Mouse (Mus musculus) cortical plate, adult 2 months (tissue): ENCODE results near the gene Chid1. TPM values are rescaled to one million over a fixed set of nuclear protein-coding genes. Genes with fewer than 3 reads are reported as not detected.

Experiments used
- H3K27ac ChIP-seq: fragments of 200-500 bp; 2 replicates; pipeline ENCODE4 v1.5.1; 2012; ENCODE audit warnings: low read length, control low read depth, inconsistent platforms; ENCODE audit not compliant: insufficient read depth
- H3K4me1 ChIP-seq: fragments of 200-500 bp; 2 replicates; pipeline ENCODE4 v1.6.1; 2011; ENCODE audit warnings: low read length; ENCODE audit not compliant: control insufficient read depth, insufficient read depth
- H3K4me3 ChIP-seq: fragments of 200-500 bp; 2 replicates; pipeline ENCODE4 v1.5.1; 2011; ENCODE audit warnings: mild to moderate bottlenecking, low read length, control low read depth; ENCODE audit not compliant: insufficient read depth
- CTCF ChIP-seq: fragments of 200-500 bp; IDR thresholded peaks from 2 replicates; pipeline ENCODE4 v1.5.1; 2011; ENCODE audit warnings: mild to moderate bottlenecking, control low read depth, low read length; ENCODE audit not compliant: insufficient read depth; ENCODE audit errors: extremely low read depth
- POLR2A ChIP-seq: fragments of 200-500 bp; IDR thresholded peaks from 2 replicates; pipeline ENCODE4 v1.6.1; 2011; ENCODE audit warnings: mild to moderate bottlenecking, low read length, control low read depth; ENCODE audit not compliant: insufficient read depth; ENCODE audit errors: extremely low read depth
- polyA plus RNA-seq: library from polyadenylated mRNA; depleted of rRNA; stranded (reverse); fragments of >200 nt; gene quantifications from 2 replicates; pipeline ENCODE4 v1.2.3, GENCODE M21; 2012

Chid1 gene
- polyA plus RNA-seq, 1 experiment: 43.0 TPM

DNA sequence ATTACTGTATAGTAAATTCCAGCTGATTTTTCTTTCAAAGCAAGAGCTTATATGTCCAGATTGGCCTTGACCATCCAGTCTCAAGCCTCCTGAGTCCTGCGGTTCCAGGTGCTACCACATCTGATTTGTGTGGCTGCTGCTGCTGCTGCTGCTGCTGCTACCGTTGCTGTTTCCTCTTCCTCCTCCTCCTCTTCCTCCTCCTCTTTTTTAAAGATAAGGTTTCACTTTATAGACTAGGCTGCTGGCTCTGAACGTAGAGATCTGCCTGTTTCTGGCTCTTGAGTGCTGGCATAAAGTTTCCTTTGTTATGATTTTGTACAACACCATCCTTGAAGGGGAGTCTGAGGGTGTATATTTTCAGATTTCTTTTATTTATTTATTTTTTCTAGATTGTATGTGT, 34.4 kb upstream of the Chid1 start:
- no peak overlapping the region for H3K4me3 ChIP-seq
- TF ChIP-seq CTCF (no peak), POLR2A (no peak)
- H3K27ac ChIP-seq: no peak overlapping the region
- H3K4me1 ChIP-seq: peaks cover 3% of the 10 kb centered on the region

DNA sequence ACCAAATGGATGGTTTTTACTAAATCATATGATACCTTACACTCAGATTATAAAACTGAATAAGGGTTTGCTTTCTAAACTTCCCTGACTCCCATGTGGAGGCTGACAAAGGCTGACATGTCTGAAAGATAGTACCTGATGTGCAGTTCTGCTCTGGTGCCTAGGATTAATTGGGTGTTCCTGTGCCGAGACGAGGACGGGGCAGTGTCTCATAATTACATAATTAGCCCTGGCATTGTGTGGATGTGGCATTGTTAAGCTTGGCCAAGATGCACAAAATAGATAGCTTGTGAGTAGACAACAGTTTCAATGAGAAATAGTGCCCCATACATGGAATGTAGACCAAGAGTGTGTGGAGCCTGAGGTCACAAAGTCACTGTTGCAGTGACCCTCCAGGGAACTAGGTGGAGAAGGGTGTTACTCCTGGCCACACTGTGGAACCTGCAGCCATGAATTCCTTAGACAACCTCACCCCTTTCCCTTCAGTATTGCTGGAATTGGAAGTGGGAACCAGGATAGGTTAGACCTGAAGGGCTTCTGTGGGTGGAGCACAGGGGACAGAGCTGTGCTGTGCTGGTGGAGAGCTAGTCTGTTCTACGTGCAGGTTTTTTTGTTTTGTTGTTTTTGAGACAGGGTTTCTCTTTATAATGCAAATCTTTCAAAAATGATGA, 31.1 kb upstream of the Chid1 start:
- H3K4me1 ChIP-seq: peaks cover 11% of the 10 kb centered on the region
- TF ChIP-seq POLR2A (no peak), CTCF (no peak)
- no peak overlapping the region for H3K4me3 ChIP-seq
- no peak overlapping the region for H3K27ac ChIP-seq

DNA sequence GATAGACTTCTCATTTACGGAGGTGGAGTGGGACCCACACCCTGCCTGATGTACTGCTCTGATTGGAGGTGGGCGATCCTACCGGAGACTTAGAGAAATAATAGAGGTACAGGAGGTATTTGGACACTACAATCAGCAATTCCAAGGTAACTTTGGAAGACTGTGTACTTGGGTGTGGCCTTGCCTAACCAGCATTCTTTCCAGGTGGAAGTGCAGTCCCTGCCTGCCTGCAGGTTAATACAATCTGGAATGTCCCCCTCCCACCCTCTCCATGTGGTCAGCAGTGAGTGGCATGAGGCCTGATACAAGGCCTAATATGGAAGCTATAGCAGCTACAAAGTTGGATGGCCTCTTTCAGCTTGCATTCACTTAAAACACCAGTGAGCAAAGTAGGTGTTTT, 30.3 kb upstream of the Chid1 start:
- TF ChIP-seq POLR2A (no peak), CTCF (no peak)
- Histone ChIP-seq H3K4me3 (no peak overlapping the region), H3K27ac (no peak overlapping the region), H3K4me1 (peaks cover 11% of the 10 kb centered on the region)

DNA sequence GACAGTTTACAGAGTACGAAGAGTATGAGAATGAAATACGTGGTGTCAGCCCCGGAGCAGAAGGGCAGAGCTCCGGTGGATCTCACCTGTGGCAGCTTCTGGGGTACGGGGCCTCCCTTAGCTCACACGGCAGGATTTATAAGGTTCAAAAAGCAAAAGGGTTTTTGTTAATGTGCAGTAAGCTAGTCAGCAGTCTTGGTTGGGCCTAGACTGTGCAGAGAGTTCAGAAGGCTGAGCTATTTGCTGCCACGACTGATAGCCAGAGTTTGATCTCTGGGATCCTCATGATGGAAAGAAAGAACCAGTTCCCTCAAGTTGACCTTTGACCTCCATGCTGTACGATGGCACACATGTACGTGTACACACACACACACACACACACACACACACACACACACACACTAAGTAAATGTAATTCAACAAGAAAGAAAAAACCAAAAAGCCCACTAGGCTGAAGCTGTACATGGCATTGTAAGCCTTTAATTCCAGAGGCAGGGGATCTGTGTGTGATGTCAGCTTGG, 29.7 kb upstream of the Chid1 start:
- Histone ChIP-seq H3K27ac (no peak overlapping the region), H3K4me3 (no peak overlapping the region), H3K4me1 (peaks cover 12% of the 10 kb centered on the region)
- TF ChIP-seq POLR2A (no peak), CTCF (no peak)

DNA sequence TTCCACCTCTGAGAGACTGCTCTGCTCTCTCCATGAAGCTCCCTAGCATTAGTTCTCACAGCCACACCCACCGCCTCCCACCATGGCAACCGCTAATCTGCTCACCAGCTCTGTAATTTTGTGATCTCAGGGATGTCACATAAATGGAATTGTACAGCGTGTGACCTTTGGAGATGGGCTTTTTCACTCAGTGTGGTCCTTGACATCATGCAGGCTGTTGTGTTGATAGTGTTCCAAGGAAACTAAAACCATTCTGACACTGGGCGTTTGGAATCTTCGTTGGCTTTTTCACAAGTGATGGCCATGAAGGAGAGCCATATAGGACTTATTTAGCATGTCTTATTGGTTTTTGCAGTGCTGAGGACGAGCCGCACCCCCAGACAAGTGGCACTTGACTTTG, 26.9 kb upstream of the Chid1 start:
- no peak overlapping the region for H3K27ac ChIP-seq
- TF ChIP-seq CTCF (no peak), POLR2A (no peak)
- H3K4me1 ChIP-seq: peaks cover 12% of the 10 kb centered on the region
- no peak overlapping the region for H3K4me3 ChIP-seq

DNA sequence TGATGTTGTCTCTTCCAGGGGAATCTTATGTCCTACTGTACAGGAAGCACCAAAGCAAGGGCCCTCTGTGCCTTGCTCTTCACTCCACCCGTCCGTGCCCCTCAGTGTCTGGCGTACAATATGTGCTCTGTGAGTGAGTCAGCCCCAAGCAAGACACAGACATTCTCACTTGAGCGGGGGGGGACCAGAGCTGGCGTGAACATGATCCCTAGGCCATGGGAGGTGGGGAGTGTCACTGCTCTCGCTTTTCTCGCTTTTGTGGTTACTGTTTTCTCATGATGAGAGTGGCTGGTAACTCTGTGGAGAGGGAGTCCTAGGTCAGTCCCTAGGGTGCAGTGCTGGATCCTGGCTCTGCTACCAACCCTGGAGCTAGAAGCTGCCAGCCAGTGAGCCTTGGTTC, 24.9 kb upstream of the Chid1 start:
- peaks cover 12% of the 10 kb centered on the region for H3K4me1 ChIP-seq
- no peak for TF ChIP-seq CTCF
- TF ChIP-seq POLR2A: no peak
- no peak overlapping the region for H3K27ac ChIP-seq
- H3K4me3 ChIP-seq: no peak overlapping the region

DNA sequence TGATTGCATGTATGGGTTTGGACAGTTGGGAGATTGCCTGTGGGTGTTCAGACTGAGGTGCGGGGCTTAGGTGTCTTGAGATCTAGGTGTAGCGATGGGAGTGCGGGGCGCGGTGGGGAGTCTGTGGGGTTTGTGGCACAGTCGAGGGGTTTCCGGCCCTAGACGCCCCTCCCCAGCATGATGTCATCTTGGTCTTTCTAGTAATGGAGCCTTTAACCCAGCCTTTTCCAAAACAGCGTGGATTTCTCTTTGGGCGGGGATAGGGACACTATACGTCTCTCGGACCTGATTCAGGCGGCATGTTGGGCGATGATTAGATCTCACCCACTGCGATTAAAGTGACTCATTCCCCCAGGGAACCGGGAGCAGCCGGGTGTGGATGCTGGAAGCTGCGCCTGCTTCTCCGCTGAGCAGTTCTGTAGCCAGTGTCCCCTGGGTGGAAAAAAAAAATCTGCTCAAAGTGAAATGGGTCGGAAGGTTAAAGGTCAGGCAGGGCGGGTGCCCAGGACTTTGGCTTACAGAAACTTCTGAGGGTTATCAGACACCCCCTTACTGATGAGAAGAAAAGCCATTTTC, 23.3 kb upstream of the Chid1 start:
- TF ChIP-seq CTCF: no peak
- no peak for TF ChIP-seq POLR2A
- Histone ChIP-seq H3K4me1 (peaks cover 7% of the 10 kb centered on the region), H3K27ac (no peak overlapping the region; the same call in 1 of the 2 replicates), H3K4me3 (peak overlapping the region; percentile 97)

GRCm38 (mm10) chr7:141562421-141562851, 22.8 kb upstream of the Chid1 start:
- TF ChIP-seq CTCF: no peak
- no peak for TF ChIP-seq POLR2A
- Histone ChIP-seq H3K4me1 (peaks cover 7% of the 10 kb centered on the region), H3K4me3 (peak overlapping the region; percentile 97), H3K27ac (no peak overlapping the region; the same call in 1 of the 2 replicates)

- H3K27ac ChIP-seq: no peak within 1 kb of the TSS; the same call in 1 of the 2 replicates
- H3K4me3 ChIP-seq: peak within 1 kb of the TSS; percentile 97
- H3K4me1 ChIP-seq: peaks cover 3% of the 10 kb centered on the region
- no peak for TF ChIP-seq CTCF
- peak; percentile 60; the same call in 1 of the 2 replicates for TF ChIP-seq POLR2A
These were observed 22.2 kb upstream of the Chid1 start, which contains the start of gene Ap2a2 for GRCm38 (mm10) chr7:141561682-141562391. Gene Ap2a2 (plus strand): TSS chr7:141562173.
